Mouse (Mus musculus) heart, embryonic 15.5 days (tissue): ENCODE measurements around the gene Olfr905. TPM values are rescaled to one million over a fixed set of nuclear protein-coding genes. Genes with fewer than 3 reads are reported as not detected.

Experiments used
- polyA plus RNA-seq: library from polyadenylated mRNA; unstranded; fragments of >200 nt; fragmentation: Nextera tagmentation; extraction: Ambion mirVana; gene quantifications from 2 replicates; pipeline ENCODE4 v1.2.1, GENCODE M21; 2015

The Olfr905 gene
- polyA plus RNA-seq, 1 experiment from 2014 or later = not detected

Other genes with a start within 250 kb of the Olfr905 start
- gene Olfr143, start 218.3 kb upstream of the Olfr905 start, polyA plus RNA-seq = not detected in 2 replicates
- not detected in 2 replicates for gene Olfr895, start 203.3 kb upstream of the Olfr905 start, polyA plus RNA-seq
- gene Olfr896-ps1, start 180.0 kb upstream of the Olfr905 start, polyA plus RNA-seq = not detected in 2 replicates
- gene Olfr25, start 142.0 kb upstream of the Olfr905 start, polyA plus RNA-seq = not detected in 2 replicates
- not detected in 2 replicates for gene Olfr898, start 122.7 kb upstream of the Olfr905 start, polyA plus RNA-seq
- gene Olfr250, start 104.2 kb upstream of the Olfr905 start, polyA plus RNA-seq = not detected in 2 replicates
- gene Olfr251, start 94.0 kb upstream of the Olfr905 start, polyA plus RNA-seq = not detected in 2 replicates
- gene Olfr147, start 69.4 kb upstream of the Olfr905 start, polyA plus RNA-seq = not detected in 2 replicates
- gene Olfr901, start 41.7 kb upstream of the Olfr905 start, polyA plus RNA-seq = not detected in 2 replicates
- gene Olfr902, start 23.5 kb upstream of the Olfr905 start, polyA plus RNA-seq = not detected in 2 replicates
- not detected in 2 replicates for gene Olfr904, start 8.0 kb upstream of the Olfr905 start, polyA plus RNA-seq
- gene Olfr906, start 16.0 kb downstream of the Olfr905 start, polyA plus RNA-seq = not detected in 2 replicates
- gene Olfr907, start 24.7 kb downstream of the Olfr905 start, polyA plus RNA-seq = not detected in 2 replicates
- gene Olfr911-ps1, start 50.5 kb downstream of the Olfr905 start, polyA plus RNA-seq = not detected in 2 replicates
- not detected in 2 replicates for gene Olfr910, start 66.7 kb downstream of the Olfr905 start, polyA plus RNA-seq
- not detected in 2 replicates for gene Olfr912, start 109.1 kb downstream of the Olfr905 start, polyA plus RNA-seq
- gene Olfr913, start 121.7 kb downstream of the Olfr905 start, polyA plus RNA-seq = not detected in 2 replicates
- gene Olfr914, start 134.0 kb downstream of the Olfr905 start, polyA plus RNA-seq = not detected in 2 replicates
- not detected in 2 replicates for gene Olfr916, start 188.8 kb downstream of the Olfr905 start, polyA plus RNA-seq
- gene Olfr917, start 194.7 kb downstream of the Olfr905 start, polyA plus RNA-seq = not detected in 2 replicates
- not detected in 2 replicates for gene Olfr918, start 203.5 kb downstream of the Olfr905 start, polyA plus RNA-seq
- gene Olfr919, start 232.6 kb downstream of the Olfr905 start, polyA plus RNA-seq = not detected in 2 replicates
- gene Vwa5a, start 247.2 kb downstream of the Olfr905 start, polyA plus RNA-seq = 19.8 and 24.0 TPM in 2 replicates